Mouse (Mus musculus): ENCODE data around the gene Obox3.
"Not testable (repeated sequence)": the region's sequence is repeated elsewhere in the genome, so short reads cannot be mapped to it uniquely, and the experiment has no call there.

Obox3 gene

DNA sequence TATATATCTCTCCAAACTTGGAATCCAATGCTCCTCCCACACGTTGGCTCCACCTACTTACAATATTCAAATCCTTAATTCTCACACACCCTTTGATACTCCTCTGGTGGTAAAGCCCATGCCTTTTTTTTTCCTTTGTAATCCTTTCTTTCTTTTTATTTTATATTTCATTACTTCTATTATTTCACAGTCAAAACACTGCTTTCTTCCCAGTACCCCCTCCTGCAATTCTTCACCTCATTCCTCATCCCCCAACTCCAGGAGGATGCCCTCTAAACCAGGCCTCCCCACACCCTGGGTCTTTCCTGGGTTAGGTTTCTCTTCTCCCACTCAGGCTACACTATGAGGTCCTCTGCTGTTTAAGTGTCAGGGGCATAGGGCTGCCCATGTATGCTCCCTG, at the start of gene Obox3:
TSS of gene Obox3 (minus strand) at position 101 of the 400 bp plus-strand sequence.
- DNase-seq (ENCODE audit: low read depth, low spot score) = not testable (repeated sequence)

DNA sequence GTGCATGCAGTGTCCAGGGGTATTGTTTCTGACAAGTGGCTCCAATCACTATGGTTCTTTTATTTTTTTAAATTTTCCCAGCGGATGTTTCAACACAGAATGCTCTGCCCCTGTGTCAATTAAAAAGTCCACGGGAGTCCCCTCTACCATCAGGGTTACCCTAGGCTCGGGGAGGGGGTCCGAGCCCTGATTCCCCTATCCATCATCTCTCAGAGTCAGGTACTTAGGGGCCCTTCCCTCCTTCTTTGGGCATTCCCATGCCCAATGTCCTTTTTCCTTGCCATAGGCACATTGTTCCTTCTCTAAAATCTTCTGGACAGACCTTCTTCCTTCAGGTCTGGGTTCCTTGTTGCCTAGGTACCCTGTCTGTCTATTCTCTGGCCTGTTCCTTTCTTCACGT, 130.3 kb downstream of the Obox3 start:
- DNase-seq (ENCODE audit: low read depth, low spot score) = not testable (repeated sequence)
